Mouse (Mus musculus) CH12.LX (cell line): ENCODE data around the gene Vav2. TPM values are rescaled to one million over a fixed set of nuclear protein-coding genes. Genes with fewer than 3 reads are reported as not detected.

ENCODE experiments used
- DNase-seq: peaks from one replicate; pipeline ENCODE4 v3.0.0-alpha.2; 2013; ENCODE audit errors: extremely low read depth
- H3K27ac ChIP-seq: 2 replicates; pipeline ENCODE4 v1.5.1; 2012; ENCODE audit warnings: low read depth, mild to moderate bottlenecking, control low read depth, moderate library complexity; ENCODE audit not compliant: insufficient read depth
- H3K27me3 ChIP-seq: replicated peaks from 2 replicates; pipeline ENCODE3; 2012; ENCODE audit warnings: inconsistent platforms
- H3K36me3 ChIP-seq, 2 experiments: replicated peaks in 1 of 2; 2 replicates each; pipeline versions ENCODE3 to v1.6.1; 2012; ENCODE audit warnings: inconsistent platforms in 1 of 2, low read length in 1 of 2, mild to moderate bottlenecking in 1 of 2, mixed read lengths in 1 of 2, moderate library complexity in 1 of 2; ENCODE audit not compliant: control insufficient read depth in 1 of 2, insufficient read depth in 1 of 2
- H3K4me1 ChIP-seq, 2 experiments: 2 replicates each; pipeline ENCODE4 v1.6.1; 2012; ENCODE audit warnings: inconsistent platforms in 1 of 2, moderate library complexity in 1 of 2; ENCODE audit not compliant: insufficient read depth in 2 of 2, control insufficient read depth in 1 of 2
- H3K4me2 ChIP-seq: 2 replicates; pipeline ENCODE4 v1.6.1; 2012; ENCODE audit warnings: low read depth, mild to moderate bottlenecking, control low read depth; ENCODE audit not compliant: poor library complexity, insufficient read depth, severe bottlenecking
- H3K4me3 ChIP-seq, 3 experiments: fragments of 150-350 bp in 1 of 3; sonication (generic) in 1 of 3; replicated peaks in 1 of 3; 2 replicates each; pipeline versions ENCODE3 to v1.5.1; 2011 to 2012; ENCODE audit warnings: low read depth in 2 of 3, low read length in 2 of 3, mild to moderate bottlenecking in 2 of 3, moderate library complexity in 2 of 3, control low read depth in 1 of 3, improper control_type of control experiment in 1 of 3, inconsistent platforms in 1 of 3, mixed read lengths in 1 of 3; ENCODE audit not compliant: poor library complexity in 1 of 3
- H3K79me2 ChIP-seq: replicated peaks from 2 replicates; pipeline ENCODE4 v1.6.1; 2012; ENCODE audit warnings: mild to moderate bottlenecking, moderate library complexity; ENCODE audit not compliant: control insufficient read depth, poor library complexity, insufficient read depth, severe bottlenecking; ENCODE audit errors: extremely low read depth
- H3K9ac ChIP-seq: 2 replicates; pipeline ENCODE4 v1.6.1; 2012; ENCODE audit warnings: low read depth, mild to moderate bottlenecking, control low read depth, moderate library complexity; ENCODE audit not compliant: insufficient read depth
- H3K9me3 ChIP-seq: replicated peaks from 2 replicates; pipeline ENCODE3; 2012; ENCODE audit warnings: low read length, inconsistent platforms, mixed read lengths
- BHLHE40 ChIP-seq: IDR thresholded peaks from 2 replicates; pipeline ENCODE4 v1.6.1; 2011; ENCODE audit warnings: mild to moderate bottlenecking, low read depth, low read length, improper control_type of control experiment
- CHD1 ChIP-seq: IDR thresholded peaks from 2 replicates; pipeline ENCODE4 v1.6.1; 2012; ENCODE audit warnings: low read depth, low read length, improper control_type of control experiment, inconsistent platforms
- CHD2 ChIP-seq: IDR thresholded peaks from 2 replicates; pipeline ENCODE4 v1.6.1; 2011; ENCODE audit warnings: low read length, improper control_type of control experiment
- CTCF ChIP-seq, 2 experiments: IDR thresholded peaks in 1 of 2; conservative IDR thresholded peaks in 1 of 2; 2 replicates each; pipeline ENCODE4 v1.5.1; 2011 to 2012; ENCODE audit warnings: low read depth in 2 of 2, low read length in 2 of 2, improper control_type of control experiment in 1 of 2, inconsistent platforms in 1 of 2, mild to moderate bottlenecking in 1 of 2, moderate library complexity in 1 of 2
- E2F4 ChIP-seq: IDR thresholded peaks from 2 replicates; pipeline ENCODE4 v1.6.1; 2011; ENCODE audit warnings: low read depth, low read length, improper control_type of control experiment; ENCODE audit not compliant: insufficient replicate concordance
- ELF1 ChIP-seq: IDR thresholded peaks from 2 replicates; pipeline ENCODE4 v1.6.1; 2014; ENCODE audit warnings: low read depth, mild to moderate bottlenecking, inconsistent platforms, low read length, improper control_type of control experiment
- EP300 ChIP-seq: IDR thresholded peaks from 2 replicates; pipeline ENCODE4 v1.6.1; 2011; ENCODE audit warnings: low read length, improper control_type of control experiment
- ETS1 ChIP-seq: conservative IDR thresholded peaks from 2 replicates; pipeline ENCODE4 v1.6.1; 2012; ENCODE audit warnings: low read depth, mild to moderate bottlenecking, inconsistent platforms, low read length, improper control_type of control experiment, moderate library complexity
- GABPA ChIP-seq: IDR thresholded peaks from 2 replicates; pipeline ENCODE4 v1.6.1; 2012; ENCODE audit warnings: low read depth, low read length, improper control_type of control experiment, inconsistent platforms; ENCODE audit not compliant: insufficient replicate concordance
- HCFC1 ChIP-seq: IDR thresholded peaks from 2 replicates; pipeline ENCODE4 v1.6.1; 2012; ENCODE audit warnings: low read depth, mild to moderate bottlenecking, inconsistent platforms, low read length, improper control_type of control experiment
- IRF4 ChIP-seq: IDR thresholded peaks from 2 replicates; pipeline ENCODE4 v1.6.1; 2014; ENCODE audit warnings: low read depth, mild to moderate bottlenecking, inconsistent platforms, low read length, improper control_type of control experiment
- JUN ChIP-seq: IDR thresholded peaks from 2 replicates; pipeline ENCODE4 v1.6.1; 2011; ENCODE audit warnings: low read depth, mild to moderate bottlenecking, low read length, improper control_type of control experiment, moderate library complexity; ENCODE audit not compliant: insufficient read depth
- JUND ChIP-seq: conservative IDR thresholded peaks from 2 replicates; pipeline ENCODE4 v1.6.1; 2011; ENCODE audit warnings: low read depth, low read length, improper control_type of control experiment
- KAT2A ChIP-seq: IDR thresholded peaks from 2 replicates; pipeline ENCODE4 v1.6.1; 2012; ENCODE audit warnings: low read length, improper control_type of control experiment, inconsistent platforms; ENCODE audit not compliant: insufficient replicate concordance
- MAFK ChIP-seq: IDR thresholded peaks from 2 replicates; pipeline ENCODE4 v1.6.1; 2011; ENCODE audit warnings: low read length, improper control_type of control experiment; ENCODE audit not compliant: insufficient replicate concordance
- MAX ChIP-seq: IDR thresholded peaks from 2 replicates; pipeline ENCODE4 v1.6.1; 2011; ENCODE audit warnings: low read length, improper control_type of control experiment
- MAZ ChIP-seq: IDR thresholded peaks from 2 replicates; pipeline ENCODE4 v1.6.1; 2012; ENCODE audit warnings: low read depth, mild to moderate bottlenecking, inconsistent platforms, low read length, improper control_type of control experiment, moderate library complexity
- MEF2A ChIP-seq: IDR thresholded peaks from 2 replicates; pipeline ENCODE4 v1.6.1; 2014; ENCODE audit warnings: low read depth, mild to moderate bottlenecking, inconsistent platforms, low read length, improper control_type of control experiment, borderline replicate concordance
- MXI1 ChIP-seq: IDR thresholded peaks from 2 replicates; pipeline ENCODE4 v1.6.1; 2011; ENCODE audit warnings: mild to moderate bottlenecking, low read depth, low read length, improper control_type of control experiment
- MYC ChIP-seq: IDR thresholded peaks from 2 replicates; pipeline ENCODE4 v1.6.1; 2011; ENCODE audit warnings: low read depth, mild to moderate bottlenecking, improper control_type of control experiment, low read length
- NELFE ChIP-seq: IDR thresholded peaks from 2 replicates; pipeline ENCODE4 v1.6.1; 2011; ENCODE audit warnings: low read depth, low read length, improper control_type of control experiment
- NRF1 ChIP-seq: IDR thresholded peaks from 2 replicates; pipeline ENCODE4 v1.6.1; 2014; ENCODE audit warnings: low read depth, mild to moderate bottlenecking, inconsistent platforms, low read length, improper control_type of control experiment, moderate library complexity
- PAX5 ChIP-seq: IDR thresholded peaks from 2 replicates; pipeline ENCODE4 v1.6.1; 2012; ENCODE audit warnings: low read length, inconsistent platforms, mixed read lengths
- POLR2A ChIP-seq: IDR thresholded peaks from 2 replicates; pipeline ENCODE4 v1.6.1; 2011; ENCODE audit warnings: low read depth, mild to moderate bottlenecking, improper control_type of control experiment, low read length
- POLR2AphosphoS2 ChIP-seq: IDR thresholded peaks from 2 replicates; pipeline ENCODE4 v1.6.1; 2011; ENCODE audit warnings: low read depth, low read length, improper control_type of control experiment
- RAD21 ChIP-seq: IDR thresholded peaks from 2 replicates; pipeline ENCODE4 v1.6.1; 2011; ENCODE audit warnings: low read depth, mild to moderate bottlenecking, low read length, improper control_type of control experiment, moderate library complexity
- RCOR1 ChIP-seq: conservative IDR thresholded peaks from 2 replicates; pipeline ENCODE4 v1.6.1; 2012; ENCODE audit warnings: low read depth, mild to moderate bottlenecking, inconsistent platforms, low read length, improper control_type of control experiment
- SIN3A ChIP-seq: IDR thresholded peaks from 2 replicates; pipeline ENCODE4 v1.6.1; 2012; ENCODE audit warnings: low read length, improper control_type of control experiment, inconsistent platforms
- SMC3 ChIP-seq: IDR thresholded peaks from 2 replicates; pipeline ENCODE4 v1.6.1; 2011; ENCODE audit warnings: low read depth, low read length, improper control_type of control experiment
- TBP ChIP-seq: conservative IDR thresholded peaks from 2 replicates; pipeline ENCODE4 v1.6.1; 2011; ENCODE audit warnings: low read depth, low read length, improper control_type of control experiment
- TCF12 ChIP-seq: IDR thresholded peaks from 2 replicates; pipeline ENCODE4 v1.6.1; 2014; ENCODE audit warnings: low read depth, mild to moderate bottlenecking, inconsistent platforms, low read length, improper control_type of control experiment
- UBTF ChIP-seq: IDR thresholded peaks from 2 replicates; pipeline ENCODE4 v1.6.1; 2012; ENCODE audit warnings: low read depth, mild to moderate bottlenecking, inconsistent platforms, low read length, improper control_type of control experiment, moderate library complexity
- USF1 ChIP-seq: IDR thresholded peaks from 2 replicates; pipeline ENCODE4 v1.6.1; 2014; ENCODE audit warnings: low read depth, mild to moderate bottlenecking, inconsistent platforms, low read length, improper control_type of control experiment
- USF2 ChIP-seq: conservative IDR thresholded peaks from 2 replicates; pipeline ENCODE4 v1.6.1; 2011; ENCODE audit warnings: low read depth, low read length, improper control_type of control experiment
- ZC3H11A ChIP-seq: IDR thresholded peaks from 2 replicates; pipeline ENCODE4 v1.6.1; 2012; ENCODE audit warnings: low read depth, mild to moderate bottlenecking, inconsistent platforms, low read length, improper control_type of control experiment
- ZKSCAN1 ChIP-seq: IDR thresholded peaks from 2 replicates; pipeline ENCODE4 v1.6.1; 2012; ENCODE audit warnings: low read depth, inconsistent platforms, low read length, improper control_type of control experiment, borderline replicate concordance
- ZMIZ1 ChIP-seq: IDR thresholded peaks from 2 replicates; pipeline ENCODE4 v1.6.1; 2012; ENCODE audit warnings: low read depth, mild to moderate bottlenecking, inconsistent platforms, low read length, improper control_type of control experiment
- ZNF384 ChIP-seq: IDR thresholded peaks from 2 replicates; pipeline ENCODE4 v1.6.1; 2012; ENCODE audit warnings: low read depth, low read length, improper control_type of control experiment, inconsistent platforms
- dilution Hi-C: fragments of 300-500 bp; cut with MboI; formaldehyde crosslinking; loops from 2 replicates; pipeline ENCODE4 v1.14.3; 2020; ENCODE audit warnings: low sequenced_read_pairs; ENCODE audit not compliant: extremely low pct_unique_long_range_greater_than_20kb, extremely low pct_ligation_motif_present
- in situ Hi-C: fragments of 300-500 bp; cut with MboI; formaldehyde crosslinking; loops from 3 replicates; pipeline ENCODE4 v1.14.3; 2019; ENCODE audit warnings: low sequenced_read_pairs, low pct_ligation_motif_present, low pct_unique_long_range_greater_than_20kb, mixed read lengths
- polyA plus RNA-seq: library from polyadenylated mRNA; unstranded; fragments of >175 nt; gene quantifications from 2 replicates; pipeline ENCODE4 v1.2.1, GENCODE M21; 2012; ENCODE audit warnings: low read depth; ENCODE audit not compliant: insufficient read length
- total RNA-seq, 2 experiments: library from RNA; depleted of rRNA; stranded (reverse); fragments of 300-350 nt in 1 of 2; fragments of >200 nt in 1 of 2; gene quantifications; 2 replicates each; pipeline ENCODE4 v1.2.3; 2012 to 2014

Gene Vav2
- total and polyA plus RNA-seq, 3 experiments, result 31.5 to 46.8 (median 46.6) TPM

DNA sequence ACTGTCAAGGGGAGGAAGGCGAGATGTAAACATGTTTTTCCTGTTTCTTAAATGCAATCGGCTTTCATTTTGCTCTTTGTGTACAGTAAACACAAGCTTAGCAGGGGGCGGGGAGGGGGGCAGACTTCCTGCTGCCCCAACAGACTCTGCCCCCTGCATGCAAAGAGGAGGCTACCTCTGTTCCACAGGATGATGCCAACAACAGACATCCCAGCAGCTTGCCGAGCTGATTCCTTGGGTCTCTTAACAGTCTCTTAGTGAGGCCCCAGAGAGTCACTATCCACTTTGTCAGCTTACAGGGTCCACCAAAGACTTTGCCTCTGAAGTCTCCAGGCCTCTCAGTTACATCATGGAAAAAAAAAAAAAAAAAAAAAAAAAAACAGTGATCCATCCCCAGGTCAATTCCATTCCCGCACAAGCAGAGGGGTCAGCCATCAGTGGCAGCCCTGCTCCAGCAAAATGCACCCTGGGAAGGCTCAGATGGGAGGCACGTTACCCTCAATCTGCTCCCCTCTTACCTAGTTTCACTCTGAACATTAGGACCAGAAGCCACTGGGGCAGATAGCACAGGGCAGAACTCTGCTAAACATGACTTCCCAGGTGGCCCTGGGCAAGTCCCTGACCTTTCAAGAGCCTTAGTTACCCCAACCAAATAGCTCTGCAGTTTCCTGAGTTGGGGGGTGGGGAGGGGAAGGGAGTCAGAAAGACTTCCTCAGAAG, 22.3 kb downstream of the Vav2 start:
- DNase-seq, result peak; percentile 91
- Histone ChIP-seq H3K4me1 (peaks cover 50 to 90% of the 10 kb centered on the region in 2 experiments), H3K79me2 (peaks cover 88% of the 10 kb centered on the region), H3K27me3 (no peaks in the 10 kb centered on the region), H3K36me3 (peaks cover 5 to 36% of the 10 kb centered on the region in 2 experiments), H3K27ac (peak overlapping the region; percentile 97), H3K4me2 (peak overlapping the region; percentile 67), H3K9me3 (peaks cover 9% of the 10 kb centered on the region), H3K4me3 (peak overlapping the region; percentile 17 to 33 (median 28)), H3K9ac (peak overlapping the region; percentile 44)
- in situ Hi-C loops, result no loop called here
- dilution Hi-C loops, result no loop called here
- TF ChIP-seq CTCF (conservative IDR thresholded peaks at IDR 0.05 in 1 of 2, IDR thresholded peaks at IDR 0.05 in 1 of 2; ENCODE audit: low read depth in 2 of 2, low read length in 2 of 2) (no peak), MAFK (no peak), NELFE (peak; percentile 54; the same call in 1 of the 2 replicates), KAT2A (no peak), MEF2A (no peak; the same call in 1 of the 2 replicates), UBTF (no peak; the same call in 1 of the 2 replicates), USF2 (no peak), MYC (peak; percentile 9; the same call in 1 of the 2 replicates), EP300 (peak; percentile 61; the same call in 1 of the 2 replicates), ZKSCAN1 (no peak), JUND (0 out of 2 replicates have a peak, but pooled peaks have one; percentile 30), RCOR1 (peak; percentile 79; the same call in 1 of the 2 replicates), MXI1 (peak; percentile 56; the same call in 1 of the 2 replicates), TCF12 (peak; percentile 85), PAX5 (no peak), ZC3H11A (no peak), BHLHE40 (peak; percentile 89), POLR2A (no peak), E2F4 (no peak), NRF1 (no peak; the same call in 1 of the 2 replicates), HCFC1 (no peak; the same call in 1 of the 2 replicates), TBP (peak; percentile 52; the same call in 1 of the 2 replicates), CHD2 (peak; percentile 83), GABPA (no peak), SMC3 (no peak; the same call in 1 of the 2 replicates), MAX (peak; percentile 28; the same call in 1 of the 2 replicates), SIN3A (peak; percentile 57), ELF1 (peak; percentile 13; the same call in 1 of the 2 replicates), MAZ (peak; percentile 29), CHD1 (no peak), POLR2AphosphoS2 (no peak), JUN (0 out of 2 replicates have a peak, but pooled peaks have one; percentile 7), RAD21 (no peak; the same call in 1 of the 2 replicates), ZMIZ1 (peak; percentile 76), USF1 (no peak), ZNF384 (peak; percentile 96), ETS1 (peak; percentile 74; the same call in 1 of the 2 replicates), IRF4 (peak; percentile 54; the same call in 1 of the 2 replicates)
